Mouse (Mus musculus) forebrain, embryonic 16.5 days (tissue): Measurements from ENCODE around the gene Tor4a. TPM values are rescaled to one million over a fixed set of nuclear protein-coding genes. Genes with fewer than 3 reads are reported as not detected.

Source experiments
- ATAC-seq: fragments of 200-750 bp; cut with Nextera tagmentation; 2 replicates; pipeline ENCODE4 v1.8.0; 2017; ENCODE audit warnings: mild to moderate bottlenecking, moderate library complexity
- H3K27ac ChIP-seq: fragments of 300-500 bp; sonication (generic); 2 replicates; pipeline ENCODE4 v1.5.1; 2014; ENCODE audit warnings: low read length, control low read depth
- H3K27me3 ChIP-seq: fragments of 300-500 bp; sonication (generic); replicated peaks from 2 replicates; pipeline ENCODE4 v1.6.1; 2014; ENCODE audit warnings: low read length; ENCODE audit not compliant: control insufficient read depth, insufficient read depth
- H3K36me3 ChIP-seq: fragments of 300-500 bp; sonication (generic); 2 replicates; pipeline ENCODE4 v1.6.1; 2014; ENCODE audit not compliant: control insufficient read depth, insufficient read depth
- H3K4me1 ChIP-seq: fragments of 300-500 bp; sonication (generic); replicated peaks from 2 replicates; pipeline ENCODE4 v1.6.1; 2014; ENCODE audit warnings: low read length; ENCODE audit not compliant: control insufficient read depth, insufficient read depth
- H3K4me2 ChIP-seq: fragments of 300-500 bp; sonication (generic); 2 replicates; pipeline ENCODE4 v1.6.1; 2014; ENCODE audit warnings: mild to moderate bottlenecking, low read length, control low read depth
- H3K4me3 ChIP-seq: fragments of 300-500 bp; sonication (generic); replicated peaks from 2 replicates; pipeline ENCODE4 v1.5.1; 2014; ENCODE audit warnings: mild to moderate bottlenecking, low read length, control low read depth
- H3K9ac ChIP-seq: fragments of 300-500 bp; sonication (generic); replicated peaks from 2 replicates; pipeline ENCODE4 v1.6.1; 2014; ENCODE audit warnings: low read depth, low read length, control low read depth
- H3K9me3 ChIP-seq: fragments of 300-500 bp; sonication (generic); 2 replicates; pipeline ENCODE4 v1.6.1; 2016; ENCODE audit warnings: low read length; ENCODE audit not compliant: control insufficient read depth
- WGBS: fragments of 180-500 bp; shearing (Covaris S2); extraction: QIAGEN DNeasy Blood & Tissue Kit; methylation state at CpG from one replicate; pipeline ENCODE4 v1.1.7; 2014; 5-methylcytosine and 5-hydroxymethylcytosine counted together
- polyA plus RNA-seq: library from polyadenylated mRNA; unstranded; fragments of >200 nt; fragmentation: Nextera tagmentation; extraction: Ambion mirVana; gene quantifications from 2 replicates; pipeline ENCODE4 v1.2.1, GENCODE M21; 2015

Tor4a gene
- polyA plus RNA-seq, 1 experiment from 2014 or later: 0.85 TPM

DNA sequence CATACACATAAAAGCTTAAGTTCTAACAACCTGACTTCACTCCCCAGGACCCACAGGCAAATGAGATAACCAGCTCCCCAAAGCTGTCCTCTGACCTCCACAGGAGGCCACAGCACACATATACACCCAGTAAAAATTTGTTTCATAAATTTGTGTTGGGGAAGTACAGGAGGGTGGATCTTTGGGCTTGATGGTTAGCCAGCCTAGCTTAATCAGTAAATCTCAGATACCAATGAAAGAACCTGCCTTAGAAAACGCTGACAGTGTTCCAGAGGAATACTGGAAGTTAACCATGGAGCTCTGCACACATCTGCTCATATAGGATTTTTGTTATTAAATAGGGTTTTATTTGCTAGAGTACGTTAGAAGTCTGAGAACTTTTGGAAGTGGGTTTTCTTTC is 21.0 kb upstream of the Tor4a start:
- no peak for ATAC-seq
- Histone ChIP-seq H3K4me1 (no peaks in the 10 kb centered on the region), H3K4me3 (no peak overlapping the region), H3K4me2 (no peak overlapping the region), H3K27me3 (0 out of 2 replicates have a peak, but pooled peaks cover 4% of the 10 kb centered on the region), H3K9ac (no peak overlapping the region), H3K27ac (no peak overlapping the region), H3K36me3 (no peaks in the 10 kb centered on the region), H3K9me3 (no peaks in the 10 kb centered on the region)
- 70% methylated on average over 2 of the region's 2 CpGs for WGBS

DNA sequence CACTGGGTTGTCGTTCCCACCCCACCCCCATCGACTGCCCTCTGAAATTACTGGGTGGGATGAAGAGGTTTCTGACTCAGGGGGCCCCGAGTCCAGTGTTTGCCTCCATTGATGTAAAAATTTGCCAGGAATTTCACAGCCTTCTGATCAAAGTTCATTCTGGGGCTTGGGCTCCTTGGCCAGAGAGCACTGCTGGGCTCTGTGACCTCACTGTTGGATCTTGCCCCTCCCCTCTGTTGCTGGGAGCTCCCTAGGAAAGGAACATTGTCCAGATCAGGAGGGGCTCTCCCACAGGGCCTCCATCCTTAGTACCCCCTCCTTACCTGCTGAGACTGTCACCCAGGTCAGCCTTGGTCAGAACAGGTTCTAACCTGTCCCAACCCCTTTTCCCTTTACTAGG is 17.8 kb upstream of the Tor4a start, which contains the start of gene Stpg3:
TSS of gene Stpg3 (minus strand) at position 194 of the 400 bp plus-strand sequence.
- H3K36me3 ChIP-seq: no peaks in the 10 kb centered on the region
- H3K27me3 ChIP-seq: 0 out of 2 replicates have a peak, but pooled peaks cover 4% of the 10 kb centered on the region
- H3K4me2 ChIP-seq: no peak within 1 kb of the TSS
- 70% methylated on average over 3 of the region's 3 CpGs for WGBS
- H3K27ac ChIP-seq: no peak within 1 kb of the TSS
- no peak within 1 kb of the TSS for H3K9ac ChIP-seq
- peaks cover 11% of the 10 kb centered on the region for H3K4me1 ChIP-seq
- no peaks in the 10 kb centered on the region for H3K9me3 ChIP-seq
- no peak for ATAC-seq
- no peak within 1 kb of the TSS for H3K4me3 ChIP-seq

DNA sequence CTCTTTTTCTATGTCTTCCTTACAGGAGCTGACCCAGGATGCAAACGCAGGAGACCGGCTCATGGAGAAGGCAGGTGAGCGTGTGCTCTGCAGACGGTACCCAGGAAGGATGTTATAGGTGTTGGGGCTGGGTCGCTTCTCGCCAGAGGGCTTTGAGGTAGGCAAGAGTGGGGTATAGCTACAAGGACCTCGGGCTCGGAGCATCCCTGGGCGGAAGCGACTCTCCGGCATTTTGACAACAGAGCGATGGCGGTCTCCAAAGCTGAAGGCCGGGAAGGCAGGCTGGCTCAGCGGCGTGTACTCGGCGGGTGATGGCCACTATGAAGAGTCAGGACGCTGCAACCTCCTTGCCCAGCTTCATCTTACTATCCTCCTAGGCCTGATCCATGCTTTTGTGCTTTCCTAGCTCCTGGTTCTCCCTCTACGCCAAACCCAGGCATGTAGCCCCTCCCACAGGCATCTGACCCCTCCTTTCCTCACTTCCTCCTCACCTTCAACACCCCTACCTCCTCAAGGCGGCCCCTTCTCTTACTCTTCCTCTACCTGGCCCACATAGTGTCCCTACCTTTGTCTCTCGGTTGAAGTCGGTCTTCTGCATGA is 16.7 kb upstream of the Tor4a start:
- H3K4me1 ChIP-seq: peaks cover 15% of the 10 kb centered on the region
- no peak overlapping the region for H3K4me3 ChIP-seq
- H3K27me3 ChIP-seq: 0 out of 2 replicates have a peak, but pooled peaks cover 4% of the 10 kb centered on the region
- ATAC-seq: no peak
- no peak overlapping the region for H3K4me2 ChIP-seq
- no peak overlapping the region for H3K9ac ChIP-seq
- H3K36me3 ChIP-seq: no peaks in the 10 kb centered on the region
- WGBS: 65% methylated on average over 23 of the region's 23 CpGs
- H3K27ac ChIP-seq: no peak overlapping the region
- no peaks in the 10 kb centered on the region for H3K9me3 ChIP-seq

DNA sequence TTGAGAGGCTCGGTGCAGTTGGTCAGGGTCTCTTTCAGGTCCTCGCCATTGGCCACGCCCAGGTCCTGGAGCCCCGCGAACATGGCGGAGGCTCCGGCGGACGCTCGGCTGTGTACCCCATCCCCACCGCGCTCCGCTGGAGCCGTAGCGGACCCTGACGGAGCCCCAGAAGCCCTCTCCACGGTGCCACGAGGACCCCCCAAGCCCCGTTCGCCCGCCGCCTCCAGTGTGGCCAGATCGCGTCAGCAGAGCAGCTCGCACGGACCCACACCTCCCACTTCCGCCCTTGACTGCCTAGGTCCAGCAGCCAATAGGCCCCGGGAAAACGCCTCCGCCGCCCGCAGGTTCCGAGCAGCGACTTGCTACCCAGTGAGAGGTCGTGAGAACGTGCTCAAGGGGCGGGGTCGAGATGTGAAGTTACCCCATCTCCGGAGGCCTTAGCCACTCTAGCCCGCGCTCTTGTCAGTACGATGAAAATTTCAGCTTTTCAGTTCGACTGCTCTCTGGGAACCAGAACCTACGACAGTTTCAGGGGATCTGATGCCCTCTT is 14.5 kb upstream of the Tor4a start, which contains the start of gene Nelfb:
TSS of gene Nelfb (minus strand) at position 369 of the 550 bp plus-strand sequence.
- peak within 1 kb of the TSS; percentile 82 for H3K27ac ChIP-seq
- peak within 1 kb of the TSS; percentile 88 for H3K4me3 ChIP-seq
- WGBS: under 1% methylated on average over 44 of the region's 44 CpGs

DNA sequence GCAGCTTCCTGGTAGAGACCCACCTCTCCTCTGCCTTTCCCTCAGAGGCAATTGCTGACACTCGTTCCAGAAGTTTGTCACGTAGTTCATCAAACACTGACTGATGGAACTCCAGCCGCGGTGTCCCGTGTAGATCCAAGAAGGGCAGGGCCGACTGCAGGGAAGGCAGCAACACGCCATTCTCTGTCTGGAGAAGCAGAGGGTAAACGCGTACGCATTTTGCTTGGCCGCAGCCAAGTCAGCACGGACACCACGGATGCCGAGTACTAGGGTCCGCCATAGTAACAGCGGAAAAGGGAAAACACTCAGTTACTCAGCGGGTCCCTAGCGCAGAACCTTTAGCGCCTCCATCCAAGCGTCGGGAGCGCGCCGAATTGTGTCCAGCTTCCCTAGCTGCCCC is 14.0 kb upstream of the Tor4a start:
- Histone ChIP-seq H3K36me3 (peaks cover 2% of the 10 kb centered on the region; the same call in 1 of the 2 replicates), H3K9ac (peak overlapping the region; percentile 95), H3K9me3 (no peaks in the 10 kb centered on the region), H3K27me3 (0 out of 2 replicates have a peak, but pooled peaks cover under 1% of the 10 kb centered on the region), H3K4me1 (peaks cover 15% of the 10 kb centered on the region), H3K4me2 (peak overlapping the region; percentile 76), H3K4me3 (peak overlapping the region; percentile 88), H3K27ac (peak overlapping the region; percentile 82)
- ATAC-seq: peak; percentile 41
- WGBS: under 1% methylated on average over 24 of the region's 24 CpGs

More for the DNA sequence above, 14.5 kb upstream of the Tor4a start, which contains the start of gene Nelfb:
- H3K4me1 ChIP-seq: peaks cover 15% of the 10 kb centered on the region
- H3K4me2 ChIP-seq: peak within 1 kb of the TSS; percentile 76
- peak; percentile 93 for ATAC-seq
- H3K27me3 ChIP-seq: 0 out of 2 replicates have a peak, but pooled peaks cover 4% of the 10 kb centered on the region
- peak within 1 kb of the TSS; percentile 95 for H3K9ac ChIP-seq
- no peaks in the 10 kb centered on the region for H3K9me3 ChIP-seq
- no peaks in the 10 kb centered on the region for H3K36me3 ChIP-seq

DNA sequence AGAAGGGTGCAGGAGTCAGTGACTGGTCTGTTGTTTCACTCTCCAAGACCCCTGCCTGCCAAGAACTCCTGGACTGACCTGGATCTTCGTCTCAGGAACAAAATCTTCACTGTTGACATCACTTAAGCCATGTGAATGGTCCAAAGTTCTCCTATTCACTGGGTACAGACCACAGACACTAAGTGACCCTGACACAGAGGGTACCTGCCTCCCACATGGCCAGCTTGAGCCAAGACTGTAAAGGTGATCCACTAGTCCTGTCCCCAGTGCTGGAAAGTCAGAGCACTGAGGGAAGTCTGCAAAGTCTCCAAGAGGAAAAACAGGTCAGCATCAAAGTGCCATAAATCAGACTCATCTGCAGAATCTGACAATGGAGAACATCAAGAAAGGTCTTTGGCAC is 10.9 kb upstream of the Tor4a start:
- Histone ChIP-seq H3K27me3 (no peaks in the 10 kb centered on the region), H3K9me3 (no peaks in the 10 kb centered on the region), H3K4me1 (peaks cover 15% of the 10 kb centered on the region), H3K9ac (no peak overlapping the region), H3K27ac (no peak overlapping the region), H3K4me2 (no peak overlapping the region), H3K36me3 (peaks cover 5% of the 10 kb centered on the region; the same call in 1 of the 2 replicates), H3K4me3 (no peak overlapping the region)
- 73% methylated on average over 1 of the region's 1 CpGs for WGBS
- ATAC-seq: no peak

DNA sequence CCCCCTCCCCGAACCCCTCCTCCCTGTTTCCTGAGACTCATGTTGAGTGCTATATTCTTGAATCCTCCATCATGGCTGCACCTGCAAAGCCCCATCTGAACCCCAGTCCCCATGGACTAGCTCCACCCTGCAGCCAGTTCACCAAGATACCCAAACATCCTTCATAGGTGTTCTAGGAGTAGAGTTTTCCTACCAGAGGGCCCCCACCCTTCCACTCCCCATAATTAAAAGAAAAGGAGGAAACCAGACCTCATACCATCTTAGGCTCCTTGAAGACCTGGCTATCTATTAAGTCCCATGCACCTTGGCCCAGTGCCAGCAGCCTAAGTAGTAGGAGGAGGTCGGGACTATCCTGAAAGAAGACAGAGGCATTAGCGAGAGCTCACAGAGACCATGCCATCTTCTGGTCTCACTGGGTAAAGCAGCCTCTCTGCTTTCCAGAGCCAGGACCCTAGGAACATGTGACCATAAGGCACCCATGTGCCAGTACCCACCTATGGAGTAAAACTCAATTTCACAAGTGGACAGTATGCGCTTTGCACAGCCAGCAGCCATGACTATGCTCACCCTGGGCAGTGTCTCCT is 7.0 kb upstream of the Tor4a start:
- ATAC-seq: no peak
- no peak overlapping the region for H3K27ac ChIP-seq
- H3K9me3 ChIP-seq: no peaks in the 10 kb centered on the region
- no peaks in the 10 kb centered on the region for H3K27me3 ChIP-seq
- no peak overlapping the region for H3K4me3 ChIP-seq
- peaks cover 21% of the 10 kb centered on the region for H3K36me3 ChIP-seq
- no peak overlapping the region for H3K9ac ChIP-seq
- no peaks in the 10 kb centered on the region for H3K4me1 ChIP-seq
- no peak overlapping the region for H3K4me2 ChIP-seq
- WGBS: 56% methylated on average over 4 of the region's 4 CpGs

DNA sequence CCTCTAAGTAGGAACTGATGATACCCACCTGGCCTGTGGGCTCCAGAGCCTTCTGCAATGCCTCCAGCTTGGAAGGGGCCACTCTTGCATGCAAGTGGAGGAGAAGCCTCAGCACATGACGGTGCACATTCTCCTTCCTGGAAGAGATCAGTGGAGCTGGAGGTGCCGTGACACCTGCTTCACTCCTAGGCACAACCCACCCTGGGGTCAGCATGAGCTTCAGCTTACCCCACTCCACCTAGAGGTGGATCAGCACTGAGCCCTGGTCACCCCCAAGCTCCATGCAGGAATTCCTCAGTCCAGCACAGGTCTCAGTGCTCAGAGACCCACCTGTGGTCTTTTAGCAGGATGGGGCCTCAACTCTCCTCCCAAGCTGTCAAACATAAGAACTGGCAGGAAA is 3.9 kb upstream of the Tor4a start:
- Histone ChIP-seq H3K27me3 (peaks cover 12% of the 10 kb centered on the region), H3K4me1 (no peaks in the 10 kb centered on the region), H3K9me3 (no peaks in the 10 kb centered on the region), H3K4me2 (no peak overlapping the region), H3K4me3 (no peak overlapping the region), H3K9ac (no peak overlapping the region), H3K27ac (no peak overlapping the region), H3K36me3 (peaks cover 19% of the 10 kb centered on the region)
- WGBS: 94% methylated on average over 2 of the region's 2 CpGs
- no peak for ATAC-seq

DNA sequence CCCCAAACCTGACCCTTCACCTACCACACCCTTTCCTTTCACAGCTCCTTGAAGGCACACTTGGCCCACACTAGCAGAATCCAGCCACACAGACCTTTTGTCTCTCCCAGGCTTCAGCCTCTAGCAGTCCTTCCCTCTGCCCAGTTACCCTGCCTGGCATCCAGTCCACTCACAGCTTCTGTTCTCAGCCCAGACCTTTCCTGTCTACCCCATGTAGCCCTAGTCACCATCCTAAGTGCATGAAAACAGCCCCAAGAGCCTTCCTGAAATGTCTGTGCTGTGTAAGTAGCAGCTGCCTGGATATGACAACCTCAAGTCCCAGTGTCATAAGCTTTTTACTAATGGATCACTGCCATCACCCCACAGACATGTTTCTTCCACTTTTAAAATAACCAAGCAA is 1.3 kb upstream of the Tor4a start:
- Histone ChIP-seq H3K4me1 (peaks cover 3% of the 10 kb centered on the region; the same call in 1 of the 2 replicates), H3K27me3 (peaks cover 21% of the 10 kb centered on the region), H3K9ac (no peak overlapping the region), H3K4me2 (no peak overlapping the region), H3K4me3 (no peak overlapping the region), H3K9me3 (no peaks in the 10 kb centered on the region), H3K27ac (no peak overlapping the region), H3K36me3 (peaks cover 16% of the 10 kb centered on the region)
- ATAC-seq: no peak
